Mouse (Mus musculus) urinary bladder, postnatal 25 days (tissue): ENCODE measurements around the gene Mdm4.

ENCODE experiments used
- DNase-seq: peaks from one replicate; pipeline ENCODE4 v3.0.0; 2022; ENCODE audit warnings: low spot score

Mdm4 gene

GRCm38 (mm10) chr1:132938975-132939374, 91.4 kb downstream of the Mdm4 start:
- DNase-seq = no peak

DNA sequence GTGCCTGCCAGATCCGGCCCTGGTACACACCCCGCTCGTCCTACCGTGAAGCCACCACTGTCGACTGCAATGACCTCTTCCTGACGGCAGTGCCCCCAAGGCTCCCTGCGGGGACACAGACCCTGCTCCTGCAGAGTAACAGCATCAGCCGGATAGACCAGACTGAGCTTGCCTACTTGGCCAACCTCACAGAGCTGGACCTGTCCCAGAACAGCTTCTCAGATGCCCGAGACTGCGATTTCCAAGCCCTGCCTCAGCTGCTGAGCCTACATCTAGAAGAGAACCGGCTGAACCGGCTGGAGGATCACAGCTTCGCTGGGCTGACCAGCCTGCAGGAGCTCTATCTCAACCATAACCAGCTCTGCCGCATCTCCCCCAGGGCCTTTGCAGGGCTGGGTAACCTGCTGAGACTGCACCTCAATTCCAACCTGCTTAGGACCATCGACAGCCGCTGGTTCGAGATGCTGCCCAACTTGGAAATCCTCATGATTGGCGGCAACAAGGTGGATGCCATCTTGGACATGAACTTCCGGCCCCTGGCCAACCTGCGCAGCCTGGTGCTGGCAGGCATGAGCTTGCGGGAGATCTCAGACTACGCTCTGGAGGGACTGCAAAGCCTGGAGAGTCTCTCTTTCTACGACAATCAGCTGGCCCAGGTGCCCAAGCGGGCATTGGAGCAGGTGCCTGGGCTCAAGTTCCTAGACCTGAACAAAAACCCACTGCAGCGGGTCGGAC, 92.9 kb downstream of the Mdm4 start:
- no peak for DNase-seq

DNA sequence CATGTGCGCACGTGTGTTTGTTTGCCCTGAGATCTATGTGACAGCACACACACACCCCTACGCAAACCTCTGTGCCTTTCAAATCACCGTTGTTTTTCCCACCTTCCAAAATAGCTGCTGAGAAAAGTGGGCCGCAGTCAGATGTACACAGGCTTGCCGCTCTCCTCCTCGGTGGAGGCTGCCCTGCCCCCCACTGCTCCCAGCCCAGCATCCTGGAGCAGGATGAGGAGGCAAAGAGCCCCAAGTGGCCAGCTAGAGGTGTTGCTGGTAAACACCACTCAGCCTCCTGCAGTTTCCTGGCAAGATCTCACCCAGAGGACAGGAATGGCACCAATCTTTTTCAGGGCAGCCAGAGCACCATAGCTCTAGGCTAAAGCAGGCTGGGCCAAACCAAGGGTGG, 95.5 kb downstream of the Mdm4 start:
- no peak for DNase-seq

- DNase-seq = no peak
Measured at GRCm38 (mm10) chr1:132932421-132932820, 97.9 kb downstream of the Mdm4 start.

- DNase-seq = no peak
Measured at GRCm38 (mm10) chr1:132930291-132930690, 100.1 kb downstream of the Mdm4 start.

GRCm38 (mm10) chr1:132928907-132929250, 101.5 kb downstream of the Mdm4 start:
- no peak for DNase-seq

DNA sequence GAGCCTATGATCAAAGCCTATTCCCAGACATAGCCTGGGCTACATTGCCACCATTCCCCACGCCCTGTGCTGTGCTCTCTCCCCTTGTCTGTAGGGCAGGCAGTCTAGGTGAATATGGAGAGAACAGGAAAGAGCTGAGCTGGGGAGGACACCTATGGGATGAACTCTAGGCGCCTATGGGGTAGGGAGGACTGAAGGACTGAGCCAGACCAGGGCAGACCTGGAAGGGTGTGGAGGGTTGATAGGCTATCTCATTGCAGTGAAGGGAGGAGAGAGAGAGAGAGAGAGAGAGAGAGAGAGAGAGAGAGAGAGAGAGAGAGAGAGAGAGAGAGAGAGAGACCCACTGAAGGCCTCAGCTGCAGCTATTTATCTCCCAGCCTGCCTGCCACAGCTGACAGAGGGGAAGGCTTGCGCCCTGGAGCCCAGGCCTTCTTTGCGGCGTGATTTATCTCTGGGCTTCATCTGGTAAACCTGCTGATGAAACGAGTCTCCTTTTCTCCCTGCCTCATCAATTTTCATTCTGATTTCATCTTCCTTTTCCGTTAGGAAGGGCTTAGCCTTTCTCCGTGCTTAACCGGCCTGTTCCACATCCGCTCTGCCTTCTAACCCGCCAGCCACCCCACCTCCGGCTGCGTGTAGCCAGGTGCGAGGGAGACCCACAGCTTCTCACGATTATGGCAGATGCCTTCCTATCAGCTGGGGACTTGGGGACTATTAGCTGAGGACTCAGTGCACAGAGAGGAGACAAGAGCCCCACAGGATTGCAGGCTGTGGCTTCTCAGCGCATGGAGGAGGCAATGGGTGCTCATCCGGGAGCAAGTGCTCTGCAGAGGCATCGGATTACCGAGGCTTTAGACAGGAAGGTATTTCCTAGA, 102.1 kb downstream of the Mdm4 start:
- no peak for DNase-seq

DNA sequence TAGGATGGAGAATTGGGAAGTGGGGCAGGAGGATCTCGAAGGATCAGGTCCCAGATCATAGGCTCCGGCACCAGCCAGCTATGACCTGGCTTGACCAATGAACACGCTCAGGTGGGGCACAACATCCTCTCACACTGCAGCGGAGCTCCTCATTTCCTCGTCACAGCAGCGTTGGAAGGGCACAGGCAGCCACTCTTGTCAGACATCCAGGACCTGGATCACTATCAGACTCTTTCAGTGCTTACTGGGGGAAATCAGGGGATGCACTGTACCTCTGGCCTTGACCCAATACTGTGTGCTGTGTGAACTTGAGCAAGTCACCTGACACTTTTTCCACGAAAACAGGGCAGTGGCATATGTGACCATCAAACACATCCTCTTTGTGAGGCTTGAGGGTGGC, 105.1 kb downstream of the Mdm4 start:
- no peak for DNase-seq

GRCm38 (mm10) chr1:132922257-132922656, 108.1 kb downstream of the Mdm4 start:
- DNase-seq = no peak

DNA sequence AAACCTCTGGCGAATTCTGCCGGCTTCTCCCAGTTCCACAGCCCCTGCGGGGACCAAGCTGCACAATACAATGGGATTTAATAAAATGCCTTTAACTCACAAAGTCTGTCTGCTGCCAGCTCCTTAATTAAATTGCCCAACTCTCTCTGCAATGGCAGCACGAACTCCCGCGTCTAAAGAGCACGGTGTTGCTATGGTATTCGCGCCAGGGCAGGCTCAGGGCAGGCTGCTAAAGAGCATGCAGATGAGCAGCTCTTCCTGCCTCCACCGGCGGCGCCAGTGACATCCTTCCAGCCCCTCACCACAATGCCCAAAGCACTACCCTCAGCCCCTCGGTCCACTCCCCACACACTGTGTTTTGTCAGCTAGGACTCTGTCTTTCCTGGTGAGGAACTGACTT, 109.3 kb downstream of the Mdm4 start:
- DNase-seq = no peak

DNA sequence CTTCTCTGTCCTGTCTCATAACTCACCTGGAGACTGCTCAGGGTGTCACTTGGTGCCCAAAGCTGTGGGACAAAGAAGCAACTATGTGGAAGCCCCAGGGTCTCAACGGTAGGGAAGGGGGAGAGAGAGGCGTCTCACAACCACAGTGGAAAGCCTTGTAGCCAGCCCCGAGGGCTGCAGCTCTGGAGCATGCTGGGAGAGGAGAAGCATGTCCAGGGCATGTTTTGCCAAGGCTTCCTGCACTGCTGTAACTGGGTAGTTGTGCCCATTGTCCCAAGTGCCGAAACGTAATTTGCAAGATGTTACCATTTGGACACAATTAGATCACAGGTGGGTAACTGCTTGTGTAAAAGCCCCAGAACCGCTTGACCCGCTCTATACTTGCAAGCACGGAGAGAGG, 111.1 kb downstream of the Mdm4 start:
- no peak for DNase-seq

GRCm38 (mm10) chr1:132918117-132918680, 112.2 kb downstream of the Mdm4 start:
- DNase-seq = no peak

- DNase-seq = no peak
Measured at GRCm38 (mm10) chr1:132917554-132917953, 112.8 kb downstream of the Mdm4 start.

GRCm38 (mm10) chr1:132915849-132916493, 114.4 kb downstream of the Mdm4 start:
- DNase-seq = no peak

- DNase-seq = no peak
Measured at GRCm38 (mm10) chr1:132910414-132911041, 119.8 kb downstream of the Mdm4 start.

DNA sequence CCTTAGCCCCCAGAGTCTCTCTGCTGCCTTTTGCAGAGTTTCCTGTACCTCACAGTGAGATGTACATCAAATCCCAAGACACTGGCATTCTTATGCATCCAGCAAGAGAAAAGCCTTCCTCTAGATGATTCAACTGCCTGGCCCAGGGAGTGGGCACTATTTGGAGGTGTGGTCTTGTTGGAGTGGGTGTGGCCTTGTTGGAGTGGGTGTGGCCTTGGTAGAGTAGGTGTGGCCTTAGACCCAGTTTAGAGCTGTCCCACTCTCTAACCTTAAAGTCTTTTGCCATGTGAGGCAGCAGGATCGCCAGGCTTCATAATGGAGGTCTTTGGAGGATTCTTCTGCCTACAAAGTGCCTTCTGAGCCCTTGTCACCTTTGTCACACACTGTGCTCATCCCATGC, 120.4 kb downstream of the Mdm4 start:
- no peak for DNase-seq
